Comparison of ENCODE assay signal across 8 mouse cellular contexts in genomic region chr1:58504577-58505254, GRCm38 (mm10). TPM values are rescaled to one million over a fixed set of nuclear protein-coding genes. Genes with fewer than 3 reads are reported as not detected.
DNase-seq lines count a peak whose midpoint lies in the region; ATAC-seq and TF ChIP-seq lines count a peak whose summit lies in the region.

Gene Orc2 (minus strand): TSS chr1:58505109.

- no peaks in the 10 kb centered on the region for H3K27me3 ChIP-seq in forebrain, embryonic 15.5 days

- under 1% methylated on average over 64 of the region's 64 CpGs for WGBS in forebrain, embryonic 15.5 days
- WGBS in lung, adult 2 months: under 1% methylated on average over 64 of the region's 64 CpGs

- peak; percentile 100 for ATAC-seq in forebrain, embryonic 15.5 days (replicated peaks)
- ATAC-seq in neutrophil, adult 5-6 weeks (ENCODE audit: extremely low read depth, insufficient number of reproducible peaks, low FRiP score, poor library complexity, severe bottlenecking): peak; percentile 97

- in situ Hi-C loops in ES-E14 (cut with MboI; ENCODE audit: low sequenced_read_pairs in 2 of 2, unreplicated experiment in 2 of 2): no loop called here

- H3K4me3 ChIP-seq in ES-E14 (ENCODE audit: insufficient read depth in 1 of 2, low read depth in 1 of 2, low read length in 2 of 2, poor library complexity in 1 of 2, severe bottlenecking in 1 of 2): peak within 1 kb of the TSS; percentile 90 to 94
- peak within 1 kb of the TSS; percentile 81 for H3K4me3 ChIP-seq in forebrain, embryonic 15.5 days
- H3K4me3 ChIP-seq in lung, adult 2 months (replicated peaks; ENCODE audit: extremely low read depth, low read depth, low read length): peak within 1 kb of the TSS; percentile 71

- peak within 1 kb of the TSS; percentile 91 for H3K27ac ChIP-seq in ES-E14 (ENCODE audit: insufficient read depth, low read depth, low read length, poor library complexity, severe bottlenecking)
- peak within 1 kb of the TSS; percentile 79 for H3K27ac ChIP-seq in forebrain, embryonic 15.5 days (replicated peaks)

- peaks cover 7% of the 10 kb centered on the region; the same call in 1 of the 2 replicates for H3K36me3 ChIP-seq in ES-E14 (ENCODE audit: control insufficient read depth, insufficient read depth, low read length, poor library complexity, severe bottlenecking)
- peaks cover 25% of the 10 kb centered on the region for H3K36me3 ChIP-seq in forebrain, embryonic 15.5 days

- peak; percentile 86 for DNase-seq in ES-E14 (ENCODE audit: low read depth, low spot score)
- DNase-seq in cerebellum, adult 11-12 months: peak; percentile 91
- peak; percentile 88 for DNase-seq in heart, postnatal 25 days (ENCODE audit: low spot score)
- DNase-seq in layer of hippocampus, adult 18-20 months (ENCODE audit: low spot score in 2 of 2): peak; percentile 94 to 96
- peak; percentile 86 for DNase-seq in lung, adult 2 months
- DNase-seq in thymus, adult 18-20 months: peak; percentile 84 to 85

- H3K9ac ChIP-seq in ES-E14 (ENCODE audit: insufficient read depth, low read depth, low read length, poor library complexity, severe bottlenecking): peak within 1 kb of the TSS; percentile 96
- H3K9ac ChIP-seq in forebrain, embryonic 15.5 days (replicated peaks): peak within 1 kb of the TSS; percentile 86

- peak within 1 kb of the TSS; percentile 89 for H3K4me2 ChIP-seq in forebrain, embryonic 15.5 days (replicated peaks)

- TF ChIP-seq CTCF in lung, adult 2 months (IDR thresholded peaks at IDR 0.05; ENCODE audit: insufficient read depth, low read length): no peak

- TF ChIP-seq POLR2A in lung, adult 2 months (IDR thresholded peaks at IDR 0.05; ENCODE audit: borderline replicate concordance, extremely low read depth, low read depth, low read length): peak; percentile 54; the same call in 1 of the 2 replicates

- H3K4me1 ChIP-seq in ES-E14 (ENCODE audit: control insufficient read depth in 2 of 2, insufficient read depth in 2 of 2, low read length in 2 of 2, poor library complexity in 1 of 2): 0 out of 4 replicates have a peak, but pooled peaks cover 0 to 2% of the 10 kb centered on the region in 2 experiments
- H3K4me1 ChIP-seq in forebrain, embryonic 15.5 days: peaks cover 19% of the 10 kb centered on the region
- peaks cover 9% of the 10 kb centered on the region for H3K4me1 ChIP-seq in lung, adult 2 months (ENCODE audit: control insufficient read depth, insufficient read depth, low read length)

- intact Hi-C loops in heart, postnatal 25 days (cut with DNase I): no loop called here

- H3K9me3 ChIP-seq in ES-E14 (ENCODE audit: control insufficient read depth, insufficient read depth, low read depth, low read length): peaks cover 19% of the 10 kb centered on the region
- peaks cover 18% of the 10 kb centered on the region; the same call in 1 of the 2 replicates for H3K9me3 ChIP-seq in forebrain, embryonic 15.5 days

TF ChIP-seq in ES-E14, 5 proteins besides CTCF, POLR2A, EP300 and RAD21:
- TF ChIP-seq HCFC1 (IDR thresholded peaks at IDR 0.05; ENCODE audit: borderline replicate concordance, insufficient read depth, low read length): peak; percentile 41; the same call in 1 of the 2 replicates
- no peak for TF ChIP-seq ZNF384 (IDR thresholded peaks at IDR 0.05; ENCODE audit: low read depth, low read length)
- peak; percentile 75 for TF ChIP-seq CHD2 (IDR thresholded peaks at IDR 0.05; ENCODE audit: low read depth, low read length)

RNA-seq across cellular contexts. Expression of gene Orc2, which starts in this region (rescaled TPM):
- total RNA-seq in ES-E14 (2012; rRNA removed): 49.9 and 71.3 TPM in 2 replicates
- 30.5 and 32.9 TPM in 2 replicates for polyA plus RNA-seq in forebrain, embryonic 15.5 days (2015; fragmentation: Nextera tagmentation; extraction: Ambion mirVana)
- 1 to 10 TPM; 9.3 to 9.6 TPM for total RNA-seq in heart, postnatal 25 days (2021)
- total RNA-seq in layer of hippocampus, adult 18-20 months (2021): 10 to 100 TPM; 24.1 to 27.1 TPM
- 9.4 and 9.8 TPM in 2 replicates for polyA plus RNA-seq in lung, adult 2 months (2012; rRNA removed)
- total RNA-seq in neutrophil, adult 5-6 weeks (2017): 23.6 and 25.3 TPM in 2 replicates

Comparison
In these comparisons a context has a peak if more than half of its experiments do, and no peak if none do; other contexts are left out.
1. Peak in every context shown above with its lines: DNase-seq, ATAC-seq, H3K4me3 ChIP-seq and H3K27ac ChIP-seq.